Comparison of ENCODE assay signal across 24 mouse cellular contexts in the genomic region with DNA sequence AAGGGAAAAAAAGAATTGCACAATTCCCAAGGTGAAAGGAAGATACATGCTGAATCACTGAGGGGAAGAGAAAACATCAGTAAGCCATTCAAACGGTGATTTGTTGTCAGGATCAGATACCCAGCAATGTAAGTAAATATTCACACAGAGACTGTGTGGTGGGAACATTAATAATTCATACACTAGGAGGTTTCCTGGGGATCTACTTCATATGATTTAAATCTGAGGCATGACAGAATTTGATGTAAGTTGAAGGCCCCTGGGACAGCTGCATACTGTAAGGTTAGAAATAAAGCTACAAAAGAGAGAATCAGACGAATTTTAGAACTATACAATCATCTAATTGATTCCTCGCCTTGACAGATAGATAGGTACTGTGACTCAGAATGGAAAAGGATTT. TPM values are rescaled to one million over a fixed set of nuclear protein-coding genes. Genes with fewer than 3 reads are reported as not detected.
"Had no signal": no experiment of that assay in that cellular context is flagged by ENCODE, and none has a peak within 500 bp of the region (broad histone marks: within the 10 kb centered on the region; RNA-seq: fewer than 3 reads in every experiment).

No protein-coding gene starts in this region.

- H3K36me3 ChIP-seq: kidney, embryonic 15.5 days; limb, embryonic 10.5 days; limb, embryonic 13.5 days; liver, embryonic 12.5 days; liver, embryonic 15.5 days; lung, embryonic 15.5 days; neural tube, embryonic 12.5 days; neural tube, embryonic 15.5 days had no signal

- H3K27ac ChIP-seq: kidney, embryonic 15.5 days; limb, embryonic 10.5 days; limb, embryonic 13.5 days; liver, embryonic 12.5 days; liver, embryonic 15.5 days; lung, embryonic 15.5 days; neural tube, embryonic 12.5 days; neural tube, embryonic 15.5 days; stomach, postnatal 0 days had no signal

- H3K9ac ChIP-seq: kidney, embryonic 15.5 days; limb, embryonic 13.5 days; liver, embryonic 12.5 days; liver, embryonic 15.5 days; lung, embryonic 15.5 days; neural tube, embryonic 12.5 days; neural tube, embryonic 15.5 days had no signal

- DNase-seq: kidney, adult 11 months; kidney, adult 8-10 months; kidney, postnatal 14 days; kidney, postnatal 4 days; liver; lung, adult 18-20 months; lung, postnatal 10 days; lung, postnatal 36 days; right cerebral cortex, adult 18-20 months; right cerebral cortex, postnatal 14 days; right cerebral cortex, postnatal 4 days; thymus, adult 2 months; thymus, postnatal 14 days; thymus, postnatal 4 days had no signal

- H3K27me3 ChIP-seq: kidney, embryonic 15.5 days; limb, embryonic 13.5 days; liver, embryonic 12.5 days; liver, embryonic 15.5 days; lung, embryonic 15.5 days; neural tube, embryonic 12.5 days; neural tube, embryonic 15.5 days had no signal

- H3K4me2 ChIP-seq: kidney, embryonic 15.5 days; limb, embryonic 13.5 days; liver, embryonic 12.5 days; liver, embryonic 15.5 days; lung, embryonic 15.5 days; neural tube, embryonic 12.5 days; neural tube, embryonic 15.5 days had no signal

- H3K4me1 ChIP-seq: kidney, embryonic 15.5 days; limb, embryonic 10.5 days; limb, embryonic 13.5 days; liver, embryonic 12.5 days; liver, embryonic 15.5 days; lung, embryonic 15.5 days; megakaryocyte, embryonic 14.5 days; neural tube, embryonic 12.5 days; neural tube, embryonic 15.5 days had no signal

- H3K9me3 ChIP-seq: kidney, embryonic 15.5 days; limb, embryonic 10.5 days; limb, embryonic 13.5 days; liver, embryonic 12.5 days; liver, embryonic 15.5 days; lung, embryonic 15.5 days; neural tube, embryonic 12.5 days; neural tube, embryonic 15.5 days had no signal

- H3K4me3 ChIP-seq: kidney, embryonic 15.5 days; limb, embryonic 10.5 days; limb, embryonic 13.5 days; liver, embryonic 12.5 days; liver, embryonic 15.5 days; lung, embryonic 15.5 days; megakaryocyte, embryonic 14.5 days; neural tube, embryonic 12.5 days; neural tube, embryonic 15.5 days had no signal

- ATAC-seq: liver, embryonic 12.5 days had no signal

RNA-seq across cellular contexts. Expression of a gene that starts 45.1 kb away (rescaled TPM):
- polyA plus RNA-seq: stomach, postnatal 0 days had no signal
